Mouse (Mus musculus): ENCODE data around the gene Mpv17l2. TPM values are rescaled to one million over a fixed set of nuclear protein-coding genes. Genes with fewer than 3 reads are reported as not detected.

Mpv17l2 gene
- total and polyA plus RNA-seq, 3 experiments: 13.5 to 89.1 (median 63.1) TPM

- Histone ChIP-seq H3K9me3 (replicated peaks) (no peaks in the 10 kb centered on the region), H3K4me1 (ENCODE audit: insufficient read depth, low read depth, low read length) (peaks cover 5% of the 10 kb centered on the region; the same call in 1 of the 2 replicates), H3K36me3 (replicated peaks) (no peaks in the 10 kb centered on the region), H3K27me3 (ENCODE audit: insufficient read depth, low read length) (peaks cover 74% of the 10 kb centered on the region), H3K4me3 (ENCODE audit: low read depth, low read length) (no peak overlapping the region)
- ATAC-seq (ENCODE audit: extremely low read depth, insufficient number of reproducible peaks, low FRiP score, poor library complexity, severe bottlenecking) (no peak), DNase-seq (ENCODE audit: low spot score) (no peak)
- TF ChIP-seq GATA2 (IDR thresholded peaks at IDR 0.05; ENCODE audit: borderline replicate concordance, low read depth, low read length): no peak
- no peak for TF ChIP-seq TAL1 (conservative IDR thresholded peaks at IDR 0.05; ENCODE audit: low read depth, low read length)
- TF ChIP-seq POLR2AphosphoS5 (IDR thresholded peaks at IDR 0.05; ENCODE audit: insufficient replicate concordance, low read depth, low read length): no peak
- no peak for TF ChIP-seq GATA1 (IDR thresholded peaks at IDR 0.05; ENCODE audit: borderline replicate concordance, low read length)
- TF ChIP-seq CTCF (IDR thresholded peaks at IDR 0.05; ENCODE audit: low read depth, low read length): no peak
Measured at GRCm38 (mm10) chr8:70746676-70747075, 14.1 kb downstream of the Mpv17l2 start.

DNA sequence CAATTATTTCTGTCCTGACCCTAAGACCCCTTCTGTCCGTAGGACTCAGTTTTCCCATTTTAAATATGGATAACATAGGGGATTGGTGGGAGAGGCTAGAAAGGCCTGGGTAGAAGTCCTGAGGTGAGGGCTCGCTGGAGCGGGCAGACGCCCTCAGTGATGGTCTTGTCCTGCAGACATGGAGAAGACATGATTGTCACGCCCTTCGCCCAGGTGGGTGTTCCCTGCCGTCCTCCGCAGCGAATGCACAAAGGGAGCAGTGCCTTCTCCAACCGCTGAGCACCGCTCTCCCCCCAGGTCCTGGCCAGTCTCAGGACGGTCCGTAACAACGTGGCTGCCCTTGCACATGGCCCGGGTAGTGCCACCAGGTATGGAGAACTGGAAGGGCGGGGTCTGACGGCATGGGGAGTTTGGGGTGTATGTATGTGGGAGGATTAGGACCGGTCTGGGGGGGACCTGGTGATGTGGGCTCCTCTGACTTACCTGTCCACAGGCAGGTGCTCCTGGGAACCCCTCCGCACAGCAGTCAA, 15.0 kb downstream of the Mpv17l2 start:
- Histone ChIP-seq H3K4me3 (ENCODE audit: low read depth, low read length) (no peak overlapping the region), H3K9me3 (replicated peaks) (no peaks in the 10 kb centered on the region), H3K4me1 (ENCODE audit: insufficient read depth, low read depth, low read length) (peaks cover 5% of the 10 kb centered on the region; the same call in 1 of the 2 replicates), H3K27me3 (ENCODE audit: insufficient read depth, low read length) (peaks cover 82% of the 10 kb centered on the region), H3K36me3 (replicated peaks) (no peaks in the 10 kb centered on the region)
- DNase-seq (ENCODE audit: low spot score): no peak
- TF ChIP-seq POLR2AphosphoS5 (IDR thresholded peaks at IDR 0.05; ENCODE audit: insufficient replicate concordance, low read depth, low read length) (no peak), GATA1 (IDR thresholded peaks at IDR 0.05; ENCODE audit: borderline replicate concordance, low read length) (no peak), GATA2 (IDR thresholded peaks at IDR 0.05; ENCODE audit: borderline replicate concordance, low read depth, low read length) (no peak), CTCF (IDR thresholded peaks at IDR 0.05; ENCODE audit: low read depth, low read length) (no peak), TAL1 (conservative IDR thresholded peaks at IDR 0.05; ENCODE audit: low read depth, low read length) (no peak)
- no peak for ATAC-seq (ENCODE audit: extremely low read depth, insufficient number of reproducible peaks, low FRiP score, poor library complexity, severe bottlenecking)

- no peak for TF ChIP-seq POLR2AphosphoS5 (IDR thresholded peaks at IDR 0.05; ENCODE audit: insufficient replicate concordance, low read depth, low read length)
- no peak for TF ChIP-seq CTCF (IDR thresholded peaks at IDR 0.05; ENCODE audit: low read depth, low read length)
- TF ChIP-seq GATA1 (IDR thresholded peaks at IDR 0.05; ENCODE audit: borderline replicate concordance, low read length): no peak
- no peak for TF ChIP-seq TAL1 (conservative IDR thresholded peaks at IDR 0.05; ENCODE audit: low read depth, low read length)
- TF ChIP-seq GATA2 (IDR thresholded peaks at IDR 0.05; ENCODE audit: borderline replicate concordance, low read depth, low read length): no peak
- ATAC-seq (ENCODE audit: extremely low read depth, insufficient number of reproducible peaks, low FRiP score, poor library complexity, severe bottlenecking): no peak
- DNase-seq (ENCODE audit: low spot score): no peak
- Histone ChIP-seq H3K27me3 (ENCODE audit: insufficient read depth, low read length) (peaks cover 82% of the 10 kb centered on the region), H3K9me3 (replicated peaks) (no peaks in the 10 kb centered on the region), H3K4me1 (ENCODE audit: insufficient read depth, low read depth, low read length) (peaks cover 5% of the 10 kb centered on the region; the same call in 1 of the 2 replicates), H3K4me3 (ENCODE audit: low read depth, low read length) (no peak overlapping the region), H3K36me3 (replicated peaks) (no peaks in the 10 kb centered on the region)
Measured at GRCm38 (mm10) chr8:70744806-70745205, 15.9 kb downstream of the Mpv17l2 start.

- ATAC-seq (ENCODE audit: extremely low read depth, insufficient number of reproducible peaks, low FRiP score, poor library complexity, severe bottlenecking): no peak
Measured at GRCm38 (mm10) chr8:70743656-70744590, 16.8 kb downstream of the Mpv17l2 start.

DNA sequence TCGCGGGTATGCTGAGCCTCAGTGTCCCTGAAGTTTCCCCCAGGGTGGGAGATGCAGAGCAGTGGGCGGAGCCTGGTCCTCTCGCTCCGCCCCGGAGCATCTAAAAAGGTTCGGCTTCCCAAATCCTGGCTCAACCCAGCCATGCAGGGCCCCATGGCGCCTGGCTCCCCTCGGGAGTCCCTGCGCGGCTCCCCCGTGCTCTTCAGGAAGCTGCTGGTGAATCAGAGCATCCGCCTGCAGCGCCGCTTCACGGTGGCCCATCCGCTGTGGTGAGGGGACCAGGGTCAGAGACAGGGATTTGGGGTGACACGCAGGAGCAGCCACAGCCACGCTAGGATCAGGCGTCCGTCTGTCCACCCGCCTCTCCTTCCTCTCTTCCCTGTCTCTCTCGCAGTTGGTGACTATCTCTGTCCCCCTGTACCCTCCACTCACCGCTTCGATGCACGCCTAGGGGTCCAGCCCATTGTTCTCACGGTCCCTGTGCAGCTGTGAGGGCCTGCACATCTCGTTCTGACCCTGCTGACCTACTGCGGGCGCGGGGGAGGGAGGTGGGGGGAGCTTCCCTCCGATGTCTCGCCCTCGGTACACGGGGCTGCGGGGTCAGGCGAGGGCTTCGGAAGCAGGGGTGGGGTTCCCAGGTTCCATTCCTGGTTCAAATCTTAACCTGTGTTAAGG, 17.6 kb downstream of the Mpv17l2 start:
- DNase-seq (ENCODE audit: low spot score) (no peak), ATAC-seq (ENCODE audit: extremely low read depth, insufficient number of reproducible peaks, low FRiP score, poor library complexity, severe bottlenecking) (no peak)
- Histone ChIP-seq H3K4me3 (ENCODE audit: low read depth, low read length) (no peak overlapping the region), H3K36me3 (replicated peaks) (no peaks in the 10 kb centered on the region), H3K9me3 (replicated peaks) (no peaks in the 10 kb centered on the region), H3K4me1 (ENCODE audit: insufficient read depth, low read depth, low read length) (peaks cover 5% of the 10 kb centered on the region; the same call in 1 of the 2 replicates), H3K27me3 (ENCODE audit: insufficient read depth, low read length) (peaks cover 71% of the 10 kb centered on the region)
- TF ChIP-seq CTCF (IDR thresholded peaks at IDR 0.05; ENCODE audit: low read depth, low read length) (no peak), GATA2 (IDR thresholded peaks at IDR 0.05; ENCODE audit: borderline replicate concordance, low read depth, low read length) (no peak), GATA1 (IDR thresholded peaks at IDR 0.05; ENCODE audit: borderline replicate concordance, low read length) (no peak), POLR2AphosphoS5 (IDR thresholded peaks at IDR 0.05; ENCODE audit: insufficient replicate concordance, low read depth, low read length) (no peak), TAL1 (conservative IDR thresholded peaks at IDR 0.05; ENCODE audit: low read depth, low read length) (no peak)

More at GRCm38 (mm10) chr8:70743656-70744590, 16.8 kb downstream of the Mpv17l2 start:
- TF ChIP-seq GATA2 (IDR thresholded peaks at IDR 0.05; ENCODE audit: borderline replicate concordance, low read depth, low read length) (no peak), GATA1 (IDR thresholded peaks at IDR 0.05; ENCODE audit: borderline replicate concordance, low read length) (no peak), TAL1 (conservative IDR thresholded peaks at IDR 0.05; ENCODE audit: low read depth, low read length) (no peak), CTCF (IDR thresholded peaks at IDR 0.05; ENCODE audit: low read depth, low read length) (no peak), POLR2AphosphoS5 (IDR thresholded peaks at IDR 0.05; ENCODE audit: insufficient replicate concordance, low read depth, low read length) (no peak)
- DNase-seq (ENCODE audit: low spot score): no peak
- Histone ChIP-seq H3K36me3 (replicated peaks) (no peaks in the 10 kb centered on the region), H3K27me3 (ENCODE audit: insufficient read depth, low read length) (peaks cover 74% of the 10 kb centered on the region), H3K9me3 (replicated peaks) (no peaks in the 10 kb centered on the region), H3K4me3 (ENCODE audit: low read depth, low read length) (no peak overlapping the region), H3K4me1 (ENCODE audit: insufficient read depth, low read depth, low read length) (peaks cover 5% of the 10 kb centered on the region; the same call in 1 of the 2 replicates)

Measured in G1E (cell line).